In the genomic region with DNA sequence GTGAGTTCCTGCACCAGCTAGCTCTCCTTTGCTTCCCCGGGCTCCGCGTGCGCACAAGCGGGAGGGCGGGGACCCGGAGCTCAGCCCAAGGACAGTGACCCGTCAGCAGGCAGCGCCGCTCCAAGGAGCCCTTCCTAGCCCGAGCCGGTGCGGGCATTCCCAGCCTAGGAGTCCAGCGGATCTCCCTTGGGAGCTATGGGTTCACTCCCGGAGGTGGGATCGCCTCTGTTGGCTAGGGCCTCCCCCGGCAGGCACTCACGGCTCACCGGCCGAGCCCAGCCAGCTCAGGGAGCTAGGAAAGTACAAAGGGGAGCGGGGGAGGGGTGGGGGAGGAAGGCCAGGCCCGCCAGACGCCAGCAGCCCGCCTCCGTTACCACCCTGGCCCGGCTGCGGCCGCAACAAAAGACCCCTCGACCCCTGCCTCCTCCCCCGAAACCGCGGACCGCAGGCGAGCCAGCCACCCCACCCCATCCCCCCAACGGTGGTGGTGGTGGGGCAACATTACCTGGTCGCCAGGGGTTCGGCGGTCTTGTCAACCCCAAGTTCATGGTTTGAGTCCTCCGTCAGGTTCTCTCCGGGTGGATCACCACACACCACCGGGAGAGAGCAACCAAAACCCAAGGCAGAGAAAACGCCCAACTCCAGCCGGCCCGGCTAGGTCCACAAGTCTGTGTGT, we compare ENCODE assay signal across 8 mouse cellular contexts.
DNase-seq lines count a peak whose midpoint lies in the region; ATAC-seq and TF ChIP-seq lines count a peak whose summit lies in the region.

No protein-coding gene starts in this region.

- DNase-seq in adrenal gland, postnatal 4 days (ENCODE audit: low spot score in 2 of 2): peak; percentile 44 to 60
- DNase-seq in kidney, postnatal 14 days: peak; percentile 82
- peak; percentile 58 for DNase-seq in lung, postnatal 14 days
- peak; percentile 13 for DNase-seq in retina, postnatal 7 days (ENCODE audit: low read depth, low spot score)
- DNase-seq in layer of hippocampus, adult 11-12 months (ENCODE audit: low spot score): no peak

- peak overlapping the region; percentile 63 for H3K4me2 ChIP-seq in forebrain, embryonic 12.5 days
- H3K4me2 ChIP-seq in heart, embryonic 16.5 days (ENCODE audit: low read depth, low read length): peak overlapping the region; percentile 60

- under 1% methylated on average over 43 of the region's 44 CpGs for WGBS in forebrain, embryonic 12.5 days
- under 1% methylated on average over 42 of the region's 44 CpGs for WGBS in heart, embryonic 16.5 days

- H3K4me3 ChIP-seq in ES-Bruce4 (ENCODE audit: low read depth, low read length): peak overlapping the region; percentile 96
- H3K4me3 ChIP-seq in forebrain, embryonic 12.5 days (replicated peaks): peak overlapping the region; percentile 92
- H3K4me3 ChIP-seq in heart, embryonic 16.5 days (ENCODE audit: low read length): peak overlapping the region; percentile 87

- peak; percentile 71 for ATAC-seq in forebrain, embryonic 12.5 days (ENCODE audit: low FRiP score)
- ATAC-seq in heart, embryonic 16.5 days (replicated peaks; ENCODE audit: extremely low read depth, insufficient read depth, low FRiP score): peak; percentile 68

- TF ChIP-seq CTCF in ES-Bruce4 (IDR thresholded peaks at IDR 0.05; ENCODE audit: low read depth, low read length): no peak

- H3K36me3 ChIP-seq in ES-Bruce4 (ENCODE audit: control insufficient read depth, insufficient read depth, low read length, poor library complexity, severe bottlenecking): no peaks in the 10 kb centered on the region
- peaks cover 7% of the 10 kb centered on the region for H3K36me3 ChIP-seq in forebrain, embryonic 12.5 days (replicated peaks)
- no peaks in the 10 kb centered on the region for H3K36me3 ChIP-seq in heart, embryonic 16.5 days (ENCODE audit: control insufficient read depth, insufficient read depth)

- TF ChIP-seq POLR2A in ES-Bruce4 (IDR thresholded peaks at IDR 0.05; ENCODE audit: insufficient read depth, low read length): no peak

- no peak for TF ChIP-seq EP300 in ES-Bruce4 (IDR thresholded peaks at IDR 0.05; ENCODE audit: insufficient read depth, low read depth, low read length)

- H3K9me3 ChIP-seq in ES-Bruce4 (replicated peaks; ENCODE audit: control insufficient read depth, insufficient read depth, low read length, poor library complexity, severe bottlenecking): no peaks in the 10 kb centered on the region
- H3K9me3 ChIP-seq in forebrain, embryonic 12.5 days: no peaks in the 10 kb centered on the region
- no peaks in the 10 kb centered on the region for H3K9me3 ChIP-seq in heart, embryonic 16.5 days (replicated peaks; ENCODE audit: control insufficient read depth, low read length)

- H3K9ac ChIP-seq in ES-Bruce4 (ENCODE audit: low read depth, poor library complexity, severe bottlenecking): peak overlapping the region; percentile 91
- peak overlapping the region; percentile 99 for H3K9ac ChIP-seq in forebrain, embryonic 12.5 days
- peak overlapping the region; percentile 94 for H3K9ac ChIP-seq in heart, embryonic 16.5 days (ENCODE audit: low read length)

- H3K4me1 ChIP-seq in ES-Bruce4 (ENCODE audit: control insufficient read depth, insufficient read depth, low read length): no peaks in the 10 kb centered on the region
- peaks cover 35% of the 10 kb centered on the region for H3K4me1 ChIP-seq in forebrain, embryonic 12.5 days
- H3K4me1 ChIP-seq in heart, embryonic 16.5 days (ENCODE audit: control insufficient read depth, insufficient read depth, low read length): peaks cover 10% of the 10 kb centered on the region; the same call in 1 of the 2 replicates

- 0 out of 2 replicates have a peak overlapping the region, but pooled peaks have one; percentile 26 for H3K27ac ChIP-seq in ES-Bruce4 (ENCODE audit: insufficient read depth, low read length)
- H3K27ac ChIP-seq in forebrain, embryonic 12.5 days: peak overlapping the region; percentile 99
- H3K27ac ChIP-seq in heart, embryonic 16.5 days (ENCODE audit: low read length): peak overlapping the region; percentile 95

- no peaks in the 10 kb centered on the region; the same call in 1 of the 2 replicates for H3K27me3 ChIP-seq in ES-Bruce4 (ENCODE audit: control insufficient read depth, insufficient read depth, low read length, poor library complexity, severe bottlenecking)
- peaks cover 3% of the 10 kb centered on the region; the same call in 1 of the 2 replicates for H3K27me3 ChIP-seq in forebrain, embryonic 12.5 days
- H3K27me3 ChIP-seq in heart, embryonic 16.5 days (ENCODE audit: control insufficient read depth, insufficient read depth, low read length): no peaks in the 10 kb centered on the region; the same call in 1 of the 2 replicates

Comparison
In these comparisons a context has a peak if more than half of its experiments do, and no peak if none do; other contexts are left out.
1. H3K27ac ChIP-seq: peak in every context shown above with its lines; median percentile 99 in forebrain, embryonic 12.5 days; 95 in heart, embryonic 16.5 days; 26 in ES-Bruce4.